Mouse (Mus musculus): Measurements from ENCODE around the gene Dnajb3.
"Not testable (repeated sequence)": the region's sequence is repeated elsewhere in the genome, so short reads cannot be mapped to it uniquely, and the experiment has no call there.

Gene Dnajb3

GRCm38 (mm10) chr1:88231803-88232499 is 26.4 kb upstream of the Dnajb3 start:
- no peak for DNase-seq

- DNase-seq: no peak
These were observed 25.6 kb upstream of the Dnajb3 start for GRCm38 (mm10) chr1:88230981-88231802.

- no peak for DNase-seq
These were observed 24.8 kb upstream of the Dnajb3 start for GRCm38 (mm10) chr1:88230421-88230820.

- DNase-seq: no peak
These were observed 24.4 kb upstream of the Dnajb3 start for GRCm38 (mm10) chr1:88229986-88230385.

GRCm38 (mm10) chr1:88229566-88229965 is 24.0 kb upstream of the Dnajb3 start:
- no peak for DNase-seq

GRCm38 (mm10) chr1:88228121-88228520 is 22.5 kb upstream of the Dnajb3 start:
- DNase-seq: no peak

- DNase-seq: no peak
These were observed 21.9 kb upstream of the Dnajb3 start for GRCm38 (mm10) chr1:88227482-88227881.

GRCm38 (mm10) chr1:88226670-88227379 is 21.2 kb upstream of the Dnajb3 start, which contains the start of gene Mroh2a:
Mroh2a (plus strand) TSS chr1:88226986.
- no peak for DNase-seq

GRCm38 (mm10) chr1:88225741-88226140 is 20.2 kb upstream of the Dnajb3 start:
- no peak for DNase-seq

GRCm38 (mm10) chr1:88225301-88225700 is 19.7 kb upstream of the Dnajb3 start:
- not testable (repeated sequence) for DNase-seq

GRCm38 (mm10) chr1:88224029-88224776 is 18.6 kb upstream of the Dnajb3 start:
- no peak for DNase-seq

GRCm38 (mm10) chr1:88223591-88223990 is 18.0 kb upstream of the Dnajb3 start:
- no peak for DNase-seq

- not testable (repeated sequence) for DNase-seq
These were observed 17.5 kb upstream of the Dnajb3 start for GRCm38 (mm10) chr1:88223011-88223515.

- no peak for DNase-seq
These were observed 16.6 kb upstream of the Dnajb3 start for GRCm38 (mm10) chr1:88222216-88222615.

- DNase-seq: no peak
These were observed 14.8 kb upstream of the Dnajb3 start for GRCm38 (mm10) chr1:88220336-88220735.

GRCm38 (mm10) chr1:88219054-88219453 is 13.5 kb upstream of the Dnajb3 start:
- DNase-seq: no peak

GRCm38 (mm10) chr1:88218591-88218990 is 13.0 kb upstream of the Dnajb3 start:
- DNase-seq: no peak

GRCm38 (mm10) chr1:88218051-88218450 is 12.5 kb upstream of the Dnajb3 start:
- no peak for DNase-seq

GRCm38 (mm10) chr1:88217576-88217975 is 12.0 kb upstream of the Dnajb3 start:
- DNase-seq: no peak

- DNase-seq: no peak
These were observed 11.6 kb upstream of the Dnajb3 start for GRCm38 (mm10) chr1:88217144-88217543.

GRCm38 (mm10) chr1:88216551-88216950 is 11.0 kb upstream of the Dnajb3 start:
- DNase-seq: no peak
